Mouse (Mus musculus) hindbrain, postnatal 0 days (tissue): ENCODE results near the gene Ehd4. TPM values are rescaled to one million over a fixed set of nuclear protein-coding genes. Genes with fewer than 3 reads are reported as not detected.

Source experiments
- ATAC-seq: fragments of 200-750 bp; cut with Nextera tagmentation; 2 replicates; pipeline ENCODE4 v1.8.0; 2017; ENCODE audit warnings: mild to moderate bottlenecking, moderate TSS enrichment, moderate library complexity
- DNase-seq: peaks from one replicate; pipeline ENCODE4 v3.0.0-alpha.2; 2015; ENCODE audit warnings: low spot score
- H3K27ac ChIP-seq: fragments of 300-500 bp; sonication (generic); 2 replicates; pipeline ENCODE4 v1.5.1; 2014; ENCODE audit warnings: mild to moderate bottlenecking
- H3K27me3 ChIP-seq: fragments of 300-500 bp; sonication (generic); 2 replicates; pipeline ENCODE4 v1.6.1; 2014; ENCODE audit warnings: low read length, mixed read lengths; ENCODE audit not compliant: insufficient read depth
- H3K36me3 ChIP-seq: fragments of 300-500 bp; sonication (generic); 2 replicates; pipeline ENCODE4 v1.6.1; 2014; ENCODE audit warnings: low read length, mixed read lengths; ENCODE audit not compliant: insufficient read depth
- H3K4me1 ChIP-seq: fragments of 300-500 bp; sonication (generic); 2 replicates; pipeline ENCODE4 v1.6.1; 2014; ENCODE audit warnings: antibody characterized with exemption, low read length, mixed read lengths; ENCODE audit not compliant: insufficient read depth
- H3K4me2 ChIP-seq: fragments of 300-500 bp; sonication (generic); 2 replicates; pipeline ENCODE4 v1.6.1; 2014; ENCODE audit warnings: low read depth, mild to moderate bottlenecking, low read length, moderate library complexity, mixed read lengths
- H3K4me3 ChIP-seq: fragments of 300-500 bp; sonication (generic); 2 replicates; pipeline ENCODE4 v1.5.1; 2014; ENCODE audit warnings: low read length
- H3K9ac ChIP-seq: fragments of 300-500 bp; sonication (generic); replicated peaks from 2 replicates; pipeline ENCODE4 v1.6.1; 2014; ENCODE audit warnings: mild to moderate bottlenecking, low read length, moderate library complexity, mixed read lengths
- H3K9me3 ChIP-seq: fragments of 300-500 bp; sonication (generic); 2 replicates; pipeline ENCODE4 v1.6.1; 2016; ENCODE audit warnings: low read length, mixed read lengths
- CTCF ChIP-seq: IDR thresholded peaks from 2 replicates; pipeline ENCODE4 v1.5.1; 2016; ENCODE audit warnings: antibody characterized with exemption, control low read depth, low read depth
- WGBS: fragments of 180-500 bp; shearing (Covaris S2); extraction: QIAGEN DNeasy Blood & Tissue Kit; methylation state at CpG from one replicate; pipeline ENCODE4 v1.1.7; 2014; 5-methylcytosine and 5-hydroxymethylcytosine counted together
- polyA plus RNA-seq: library from polyadenylated mRNA; unstranded; fragments of >200 nt; fragmentation: Nextera tagmentation; extraction: Ambion mirVana; gene quantifications from 2 replicates; pipeline ENCODE4 v1.2.1, GENCODE M21; 2015
- total RNA-seq: library from RNA; depleted of rRNA; stranded (reverse); fragments of >200 nt; gene quantifications from 2 replicates; pipeline ENCODE4 v1.2.3, GENCODE M21; 2014

Gene Ehd4
- total and polyA plus RNA-seq, 2 experiments from 2014 or later, result 6.3 to 24.6 TPM

- TF ChIP-seq CTCF, result no peak
- no peak for ATAC-seq
- Histone ChIP-seq H3K4me1 (no peaks in the 10 kb centered on the region; the same call in 1 of the 2 replicates), H3K4me2 (no peak overlapping the region), H3K27ac (no peak overlapping the region), H3K36me3 (no peaks in the 10 kb centered on the region), H3K9me3 (no peaks in the 10 kb centered on the region), H3K9ac (no peak overlapping the region), H3K4me3 (no peak overlapping the region), H3K27me3 (no peaks in the 10 kb centered on the region)
- WGBS, result 76% methylated on average over 6 of the region's 6 CpGs
- no peak for DNase-seq
Measured at GRCm38 (mm10) chr2:120060190-120060589, 94.2 kb downstream of the Ehd4 start.

DNA sequence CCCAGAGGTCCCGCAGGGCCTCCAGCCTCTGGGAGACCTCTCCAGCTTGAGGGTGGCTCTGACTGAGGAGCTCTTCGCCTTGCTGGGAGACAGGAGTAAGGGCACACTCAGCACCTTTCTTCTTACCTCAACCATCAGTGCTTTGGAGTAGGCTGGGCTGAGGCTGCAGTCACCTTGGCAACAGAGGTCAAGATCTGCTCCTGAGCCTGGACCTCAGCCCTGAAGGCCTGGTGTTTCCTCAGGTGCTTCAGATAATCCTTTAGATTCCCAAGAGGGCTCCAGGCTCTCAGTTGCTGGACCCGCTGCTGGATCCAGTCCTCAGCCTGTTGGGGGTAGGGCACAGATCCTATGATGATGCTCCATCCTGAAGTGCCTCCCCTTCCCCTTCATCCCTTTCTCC lies 94.9 kb downstream of the Ehd4 start:
- DNase-seq, result no peak

GRCm38 (mm10) chr2:120058818-120059217 lies 95.6 kb downstream of the Ehd4 start:
- Histone ChIP-seq H3K36me3 (no peaks in the 10 kb centered on the region), H3K4me3 (no peak overlapping the region), H3K27me3 (no peaks in the 10 kb centered on the region), H3K9me3 (no peaks in the 10 kb centered on the region), H3K9ac (no peak overlapping the region), H3K27ac (no peak overlapping the region), H3K4me1 (no peaks in the 10 kb centered on the region; the same call in 1 of the 2 replicates), H3K4me2 (no peak overlapping the region)
- TF ChIP-seq CTCF, result no peak
- ATAC-seq, result no peak
- DNase-seq, result no peak
- 84% methylated on average over 4 of the region's 4 CpGs for whole genome bisulfite sequencing

More for the DNA sequence above, 94.9 kb downstream of the Ehd4 start:
- no peak overlapping the region for H3K27ac ChIP-seq
- H3K4me3 ChIP-seq, result no peak overlapping the region
- no peak for ATAC-seq
- H3K36me3 ChIP-seq, result no peaks in the 10 kb centered on the region
- H3K9me3 ChIP-seq, result no peaks in the 10 kb centered on the region
- no peak overlapping the region for H3K9ac ChIP-seq
- no peak overlapping the region for H3K4me2 ChIP-seq
- WGBS, result 80% methylated on average over 3 of the region's 3 CpGs
- no peaks in the 10 kb centered on the region for H3K27me3 ChIP-seq
- no peaks in the 10 kb centered on the region; the same call in 1 of the 2 replicates for H3K4me1 ChIP-seq
- no peak for TF ChIP-seq CTCF

DNA sequence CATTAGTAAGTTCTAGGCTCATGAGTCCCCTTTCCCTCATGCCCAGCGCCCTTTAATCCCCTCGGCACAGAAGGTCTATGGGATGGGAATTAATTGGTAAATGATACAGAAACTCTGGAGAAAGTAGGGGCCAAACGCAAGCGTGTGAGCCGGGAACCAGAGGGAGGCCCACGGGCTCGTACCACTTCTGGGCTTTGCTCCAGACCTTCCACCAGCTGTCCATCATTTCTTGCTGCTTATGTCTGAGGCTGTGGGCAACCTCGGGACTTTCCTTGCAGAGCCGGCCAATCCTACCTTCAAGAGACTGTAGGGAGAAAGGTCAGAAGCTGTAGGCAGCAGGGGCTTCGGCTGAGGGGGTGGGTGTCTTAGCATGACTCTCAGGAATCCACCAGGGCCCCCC lies 98.5 kb downstream of the Ehd4 start:
- no peak for TF ChIP-seq CTCF
- WGBS, result 66% methylated on average over 10 of the region's 10 CpGs
- Histone ChIP-seq H3K27me3 (no peaks in the 10 kb centered on the region), H3K4me3 (no peak overlapping the region), H3K27ac (no peak overlapping the region), H3K4me1 (no peaks in the 10 kb centered on the region; the same call in 1 of the 2 replicates), H3K9me3 (no peaks in the 10 kb centered on the region), H3K36me3 (no peaks in the 10 kb centered on the region), H3K4me2 (no peak overlapping the region), H3K9ac (no peak overlapping the region)
- DNase-seq, result no peak
- ATAC-seq, result no peak

DNA sequence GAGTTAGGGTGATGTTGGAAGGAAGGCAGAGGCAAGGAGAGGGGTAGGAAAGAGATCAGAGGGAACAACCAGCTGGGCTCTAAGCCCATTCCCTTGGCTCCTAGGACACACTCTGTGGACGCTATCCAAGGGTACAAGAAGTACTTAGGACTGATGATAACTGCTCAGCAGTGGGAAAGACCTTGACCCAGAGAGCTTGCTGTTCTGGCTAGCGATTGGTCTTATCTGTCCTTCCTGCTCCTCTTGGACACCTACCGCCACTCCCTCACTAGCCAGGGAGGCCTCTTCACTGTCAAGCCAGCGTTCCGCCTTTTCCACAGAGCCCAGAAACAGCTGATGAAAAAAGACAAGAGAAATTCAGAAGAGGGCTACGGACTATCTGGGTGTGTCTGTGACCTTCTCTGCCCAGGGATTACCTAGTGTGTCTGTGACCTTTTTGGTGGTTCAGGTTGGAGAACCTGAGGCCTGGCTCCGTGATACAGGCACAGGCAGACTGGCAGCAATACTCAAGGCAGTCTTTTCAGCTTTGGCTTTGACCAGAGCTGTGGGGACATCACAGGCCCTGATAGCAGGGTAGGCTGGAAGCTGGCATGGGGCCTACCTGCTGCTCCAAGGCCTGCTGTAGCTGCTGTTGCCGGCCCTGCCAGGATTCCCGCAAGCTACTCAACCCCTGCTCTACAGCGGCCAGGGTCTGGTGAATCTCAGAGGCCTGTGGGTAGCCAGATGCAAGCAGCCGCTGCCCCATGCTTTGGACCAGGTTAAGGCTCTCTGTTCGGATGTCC lies 99.4 kb downstream of the Ehd4 start:
- no peak for ATAC-seq

GRCm38 (mm10) chr2:120051405-120051804 lies 103.0 kb downstream of the Ehd4 start:
- ATAC-seq (no peak), DNase-seq (no peak)
- H3K4me1 ChIP-seq, result no peaks in the 10 kb centered on the region; the same call in 1 of the 2 replicates
- H3K4me3 ChIP-seq, result no peak overlapping the region
- no peak overlapping the region for H3K9ac ChIP-seq
- TF ChIP-seq CTCF, result no peak
- no peak overlapping the region for H3K27ac ChIP-seq
- no peaks in the 10 kb centered on the region for H3K9me3 ChIP-seq
- WGBS, result 52% methylated on average over 6 of the region's 6 CpGs
- no peaks in the 10 kb centered on the region for H3K27me3 ChIP-seq
- no peak overlapping the region for H3K4me2 ChIP-seq
- no peaks in the 10 kb centered on the region for H3K36me3 ChIP-seq

More for the DNA sequence above, 99.4 kb downstream of the Ehd4 start:
- H3K27me3 ChIP-seq, result no peaks in the 10 kb centered on the region
- 82% methylated on average over 12 of the region's 12 CpGs for WGBS
- H3K9ac ChIP-seq, result no peak overlapping the region
- no peaks in the 10 kb centered on the region; the same call in 1 of the 2 replicates for H3K4me1 ChIP-seq
- H3K4me2 ChIP-seq, result no peak overlapping the region
- no peaks in the 10 kb centered on the region for H3K9me3 ChIP-seq
- no peaks in the 10 kb centered on the region for H3K36me3 ChIP-seq
- no peak for DNase-seq
- H3K4me3 ChIP-seq, result no peak overlapping the region
- TF ChIP-seq CTCF, result no peak
- H3K27ac ChIP-seq, result no peak overlapping the region
